Mouse (Mus musculus): ENCODE data around the gene Pecr.
"Not testable (repeated sequence)": the region's sequence is repeated elsewhere in the genome, so short reads cannot be mapped to it uniquely, and the experiment has no call there.

Pecr gene

DNA sequence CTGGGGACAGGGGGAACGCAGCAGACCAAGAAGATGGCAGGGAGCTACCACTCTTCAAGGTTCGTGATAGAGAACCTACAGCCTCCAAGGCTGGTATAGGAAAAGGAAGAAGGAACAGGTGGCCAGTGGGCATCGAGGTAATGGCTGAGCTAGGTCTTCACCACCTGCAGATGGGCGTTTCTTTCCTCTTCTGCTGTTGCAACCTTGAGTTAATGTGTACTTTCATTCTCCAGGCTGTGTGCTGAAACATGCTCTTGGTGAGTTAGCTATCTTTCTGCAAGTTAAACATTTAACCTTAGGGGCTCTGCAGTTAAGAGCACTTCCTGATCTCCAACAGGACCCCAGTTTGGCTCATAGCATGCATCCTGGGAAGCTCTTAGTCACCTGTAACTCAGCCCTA, 3.8 kb upstream of the Pecr start:
- no peak for DNase-seq

- DNase-seq: no peak
Observed at GRCm38 (mm10) chr1:72286904-72287303, 2.8 kb upstream of the Pecr start.

- peak; percentile 43 for DNase-seq
Observed at GRCm38 (mm10) chr1:72284539-72284938, 425 bp upstream of the Pecr start.

DNA sequence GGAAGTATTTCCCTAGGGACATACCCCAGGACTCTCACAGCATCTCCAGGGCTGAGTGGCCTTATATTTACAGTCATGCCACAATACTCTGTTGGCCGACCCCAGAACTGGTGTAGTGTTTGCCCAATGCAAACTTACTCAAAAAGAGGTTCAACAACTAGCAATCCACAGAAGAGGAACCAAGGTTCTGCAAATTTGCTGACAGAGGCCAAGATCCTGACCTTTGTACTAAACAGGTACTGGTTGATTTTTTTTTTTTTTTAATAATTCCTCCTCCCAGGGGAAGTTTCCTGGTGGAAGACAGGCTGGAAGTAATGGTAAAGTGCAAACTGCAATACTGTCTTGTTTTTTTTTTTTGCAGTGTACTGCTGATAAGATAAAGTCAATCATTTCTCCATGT, 1.5 kb downstream of the Pecr start:
- DNase-seq: no peak

DNA sequence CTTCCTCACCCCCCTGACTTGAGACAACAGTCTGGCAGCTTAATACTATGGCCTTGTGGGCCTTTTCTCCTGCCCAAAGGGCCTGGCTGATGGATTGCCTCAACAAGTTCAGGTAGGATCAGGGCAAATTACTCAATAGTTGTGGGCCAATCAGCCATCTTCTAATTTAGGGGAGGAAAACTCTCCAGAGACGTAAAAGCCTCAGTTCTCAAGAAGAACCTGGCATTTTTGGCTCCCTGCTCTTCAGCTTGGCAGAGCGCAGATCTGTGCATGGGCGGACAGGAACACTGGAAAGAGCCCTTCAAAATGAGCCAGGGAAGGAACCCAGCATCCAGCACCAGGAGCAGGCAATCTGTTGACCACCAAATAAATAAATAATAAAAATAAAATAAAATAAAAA, 6.0 kb downstream of the Pecr start:
- DNase-seq: no peak

DNA sequence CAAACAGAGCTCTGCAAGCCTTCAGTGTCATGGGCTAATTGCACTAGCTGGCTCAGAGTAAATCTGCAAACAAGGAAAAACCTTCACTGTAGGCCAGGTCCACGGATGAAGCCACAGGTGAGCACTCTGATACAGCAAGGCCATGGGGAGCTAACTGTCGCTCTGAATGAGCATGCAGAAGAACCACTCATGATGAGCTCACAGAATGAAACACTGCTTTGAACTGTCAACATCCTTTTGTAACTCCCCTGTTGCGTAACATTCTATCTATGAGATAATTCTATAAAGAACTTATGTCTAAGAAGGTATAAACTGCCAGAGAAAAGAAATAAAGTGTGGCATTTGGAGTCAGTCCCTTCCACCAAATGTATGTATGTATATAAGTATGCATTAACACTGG, 21.0 kb downstream of the Pecr start:
- DNase-seq: no peak

DNA sequence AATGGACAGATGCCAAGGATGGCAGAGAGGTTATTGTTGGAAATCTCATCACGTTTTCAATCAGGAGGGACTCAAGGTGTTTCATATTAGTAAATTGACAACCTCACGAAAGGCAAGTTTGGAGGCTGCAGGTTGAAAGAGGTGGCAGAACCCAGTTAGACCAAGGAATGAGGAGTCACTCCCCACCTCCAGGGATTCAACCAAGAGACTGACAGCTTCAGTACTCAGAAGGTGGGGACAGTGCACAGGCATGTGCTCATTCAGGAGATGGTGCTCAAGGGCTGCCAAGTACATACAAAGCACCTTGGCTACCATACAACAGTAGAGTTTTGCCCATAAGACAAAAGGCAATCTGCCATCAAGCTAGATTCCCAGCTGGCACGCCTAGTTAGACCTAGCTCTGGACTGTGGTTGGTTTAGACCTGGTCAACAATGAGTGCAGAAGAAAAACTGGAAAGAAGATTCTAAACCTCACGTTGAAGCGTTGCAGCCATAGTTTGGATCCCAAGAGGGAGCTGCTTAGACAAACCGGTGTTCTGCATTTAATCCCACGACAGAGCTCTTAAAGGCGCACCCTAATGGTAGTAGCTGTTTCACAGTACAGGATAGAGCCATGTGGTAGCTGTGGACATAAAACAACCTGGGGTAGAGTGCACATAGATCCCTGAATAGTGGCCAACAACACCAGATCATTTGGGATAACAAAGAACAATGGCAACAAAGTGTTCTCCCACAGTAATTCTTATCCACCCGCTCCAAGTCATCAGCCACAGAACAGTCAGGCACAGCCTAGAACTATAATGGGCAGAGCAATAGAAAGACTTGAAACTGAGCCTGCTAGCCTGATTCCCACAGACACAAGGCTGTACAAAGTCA, 27.5 kb downstream of the Pecr start:
- no peak for DNase-seq

GRCm38 (mm10) chr1:72255854-72256175, 28.3 kb downstream of the Pecr start:
- no peak for DNase-seq

GRCm38 (mm10) chr1:72255062-72255853, 28.9 kb downstream of the Pecr start:
- DNase-seq: peak; percentile 68

- peak; percentile 87 for DNase-seq
Observed at GRCm38 (mm10) chr1:72254545-72255061, 29.5 kb downstream of the Pecr start.

DNA sequence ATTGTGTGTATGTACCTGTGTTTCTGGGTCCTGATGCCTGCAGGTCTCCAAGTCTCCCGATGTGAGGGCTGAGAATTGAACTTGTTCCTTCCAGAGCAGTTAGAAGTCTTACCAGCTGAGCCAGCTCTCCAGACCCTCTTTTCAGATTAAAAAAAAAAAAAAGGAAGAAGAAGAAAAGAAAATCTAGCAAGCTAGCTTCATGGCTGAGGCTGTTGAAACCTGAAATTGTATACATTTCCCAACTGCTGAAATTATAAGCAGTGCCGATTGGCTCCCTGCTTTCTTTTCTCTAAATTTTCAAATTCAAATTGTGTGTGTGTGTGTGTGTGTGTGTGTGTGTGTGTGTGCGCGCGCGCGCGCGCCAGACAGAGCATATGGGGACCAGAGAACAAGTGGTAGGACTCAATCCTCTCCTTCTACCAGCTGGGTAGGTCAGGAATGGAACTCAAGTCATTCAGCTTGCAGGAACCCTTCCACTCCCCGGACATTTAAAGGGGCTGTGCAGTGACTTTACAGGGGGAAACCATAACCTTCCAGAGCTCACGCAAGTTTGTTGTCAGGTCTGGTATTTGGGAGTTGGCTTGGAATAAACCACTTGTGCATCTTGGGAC, 30.1 kb downstream of the Pecr start:
- no peak for DNase-seq

- DNase-seq: no peak
Observed at GRCm38 (mm10) chr1:72251806-72252205, 32.3 kb downstream of the Pecr start.

DNA sequence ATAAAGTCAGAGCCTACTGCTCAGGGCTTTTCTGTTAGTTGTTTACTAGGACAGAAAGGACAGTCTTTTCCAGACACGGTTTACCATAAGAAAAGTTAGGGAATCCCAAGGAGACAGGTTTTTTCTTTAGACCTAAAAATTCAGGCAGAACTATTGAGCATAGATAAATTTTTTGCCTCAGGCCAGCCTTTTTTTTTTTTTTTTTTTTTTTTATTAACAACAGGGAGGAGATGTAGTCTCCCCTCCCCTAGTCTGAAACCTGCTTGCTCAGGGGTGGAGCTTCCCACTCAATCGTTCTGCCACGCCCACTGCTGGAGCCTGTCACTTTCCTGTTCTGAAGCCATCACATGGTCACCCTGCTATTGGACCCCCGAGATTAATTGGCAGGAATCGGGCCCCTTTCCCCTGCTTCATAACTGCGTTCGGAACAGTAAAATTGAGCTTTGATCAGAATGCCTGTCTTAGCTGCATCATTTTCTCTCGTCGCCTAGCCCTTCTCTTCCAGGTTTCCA, 35.8 kb downstream of the Pecr start:
- DNase-seq: not testable (repeated sequence)

DNA sequence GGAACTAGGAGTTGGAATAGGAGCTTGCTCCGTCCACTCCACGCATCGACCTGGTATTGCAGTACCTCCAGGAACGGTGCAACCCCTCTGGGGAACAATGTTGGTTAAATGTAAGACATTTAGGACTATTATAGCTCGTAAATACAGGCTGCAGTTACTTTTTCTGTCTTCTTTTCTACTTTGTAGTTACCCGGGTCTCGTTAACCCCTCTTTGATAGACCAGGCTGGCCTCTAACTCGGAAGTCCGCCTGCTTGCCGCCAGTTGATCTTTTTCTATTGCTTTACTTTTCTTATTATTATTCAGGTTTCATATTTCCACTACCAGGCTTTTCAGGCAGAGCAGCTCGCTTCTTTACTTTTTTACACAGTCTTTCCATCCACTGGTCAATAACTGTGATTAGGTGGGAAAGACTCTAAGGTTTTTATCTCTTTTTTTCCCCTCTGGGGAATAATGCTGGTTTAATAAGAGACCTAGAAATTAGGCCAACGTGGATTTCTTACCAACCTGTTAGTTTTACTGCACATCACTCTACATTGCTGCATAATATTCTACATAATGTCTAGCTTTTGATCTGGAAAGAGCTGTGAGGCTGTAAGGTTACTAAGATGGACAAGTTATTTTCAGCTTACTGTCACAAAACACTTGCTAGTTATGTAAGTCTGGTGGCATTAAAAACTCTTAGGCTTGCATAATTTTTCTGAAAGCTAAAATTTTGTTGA, 39.6 kb downstream of the Pecr start:
- no peak for DNase-seq

DNA sequence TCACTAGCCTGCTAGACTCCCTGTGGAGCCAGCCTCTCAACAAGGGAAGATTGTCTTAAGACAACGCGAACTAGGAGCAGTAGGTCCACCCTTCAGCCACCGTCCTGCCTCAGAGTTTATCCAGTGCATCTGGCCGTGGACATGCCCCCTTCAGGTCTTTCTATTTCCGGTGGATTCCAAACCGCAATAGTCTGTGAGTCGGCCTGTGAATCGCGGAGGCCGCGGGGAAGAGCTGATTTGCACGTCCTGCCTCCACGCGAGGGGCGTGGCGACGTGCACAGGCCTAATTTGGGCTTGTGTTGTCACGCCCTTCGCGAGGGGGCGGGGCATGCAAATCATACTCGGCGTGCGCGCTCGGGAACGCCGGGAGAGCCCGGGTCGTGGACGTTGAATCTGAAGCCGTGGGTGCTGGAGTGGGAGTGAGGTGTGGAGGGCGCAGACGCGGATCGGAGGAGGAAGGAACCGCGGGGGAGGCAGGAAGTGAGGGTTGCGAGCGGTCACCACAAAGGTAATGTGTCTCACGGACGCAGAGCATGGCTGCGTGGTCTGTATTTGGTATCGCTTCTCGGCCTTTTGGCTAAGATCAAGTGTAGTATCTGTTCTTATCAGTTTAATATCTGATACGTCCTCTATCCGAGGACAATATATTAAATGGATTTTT, 40.3 kb downstream of the Pecr start:
- peak; percentile 96 for DNase-seq

DNA sequence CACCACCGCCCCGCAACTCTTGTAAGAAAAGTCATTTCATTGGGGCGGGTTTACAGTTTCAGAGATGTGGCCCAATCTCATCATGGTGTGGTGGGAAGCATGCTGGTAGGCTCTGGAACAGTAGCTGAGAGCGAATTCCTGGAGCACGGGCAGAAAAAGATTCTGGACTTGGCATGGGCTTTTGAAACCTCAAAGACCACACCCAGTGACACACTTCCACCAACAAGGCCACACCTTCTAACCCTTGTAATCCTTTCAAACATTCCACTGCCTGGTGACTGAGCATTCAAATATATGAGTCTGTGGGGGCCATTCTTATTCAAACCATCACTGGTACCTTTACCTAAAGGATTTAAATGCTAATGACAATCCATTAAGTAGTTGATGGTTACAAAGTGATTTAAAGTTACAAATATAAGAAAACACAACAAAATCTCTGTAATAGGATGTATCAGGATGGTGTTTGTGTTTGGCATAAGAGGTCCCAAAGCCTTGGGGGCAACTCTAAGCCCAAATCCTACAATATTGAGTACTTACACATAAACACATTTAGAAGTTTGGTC, 41.5 kb downstream of the Pecr start:
- DNase-seq: no peak

- DNase-seq: not testable (repeated sequence)
Observed at GRCm38 (mm10) chr1:72239113-72239512, 45.0 kb downstream of the Pecr start.

DNA sequence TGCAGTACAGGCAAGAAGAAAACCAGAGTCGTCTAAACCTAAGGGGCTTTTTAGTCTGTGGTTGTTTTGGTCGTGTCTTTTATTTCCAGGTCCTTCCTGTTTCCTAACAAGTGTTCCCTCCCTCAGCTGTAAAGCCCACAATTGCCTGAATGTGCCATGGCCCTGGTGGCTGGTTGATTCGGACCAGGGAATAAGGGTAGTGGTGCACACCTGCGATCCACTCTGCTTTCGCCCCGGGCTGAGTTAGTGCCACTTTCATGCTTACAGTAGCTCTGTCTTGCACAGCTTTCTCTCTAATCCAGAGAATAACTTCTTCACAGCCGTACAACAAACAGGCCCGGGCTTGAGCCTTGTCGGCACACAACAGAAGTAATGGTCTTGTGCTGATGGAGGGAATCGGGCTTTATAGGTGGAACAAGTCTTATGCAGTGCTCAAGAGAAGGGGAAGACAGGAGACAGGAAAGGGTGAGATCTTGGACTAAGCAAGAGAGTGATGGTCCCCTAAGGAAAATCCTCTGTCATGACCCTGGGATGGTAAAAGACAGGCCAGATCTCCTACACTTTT, 46.0 kb downstream of the Pecr start:
- DNase-seq: no peak

GRCm38 (mm10) chr1:72237007-72237775, 46.9 kb downstream of the Pecr start:
- no peak for DNase-seq

- DNase-seq: peak; percentile 82
Observed at GRCm38 (mm10) chr1:72236363-72237006, 47.6 kb downstream of the Pecr start.

Data from cerebellum, adult 11-12 months (tissue).